Mouse (Mus musculus) kidney, adult 2 months (tissue): Measurements from ENCODE around the gene Kmt5b. TPM values are rescaled to one million over a fixed set of nuclear protein-coding genes. Genes with fewer than 3 reads are reported as not detected.

Experiments
- DNase-seq: peaks from one replicate; pipeline ENCODE4 v3.0.0; 2021
- H3K27ac ChIP-seq: fragments of 200-500 bp; 2 replicates; pipeline ENCODE4 v1.5.1; 2012; ENCODE audit warnings: low read depth, low read length, control low read depth, inconsistent platforms; ENCODE audit not compliant: insufficient read depth
- H3K27me3 ChIP-seq: fragments of 200-500 bp; replicated peaks from 2 replicates; pipeline ENCODE4 v1.6.1; 2012; ENCODE audit warnings: mild to moderate bottlenecking, moderate library complexity, low read length, inconsistent platforms; ENCODE audit not compliant: control insufficient read depth, insufficient read depth
- H3K36me3 ChIP-seq: fragments of 200-500 bp; 2 replicates; pipeline ENCODE4 v1.6.1; 2012; ENCODE audit warnings: mild to moderate bottlenecking, moderate library complexity, low read length, inconsistent platforms; ENCODE audit not compliant: control insufficient read depth, insufficient read depth
- H3K4me1 ChIP-seq: fragments of 200-500 bp; 2 replicates; pipeline ENCODE4 v1.6.1; 2011; ENCODE audit warnings: low read length; ENCODE audit not compliant: control insufficient read depth, insufficient read depth
- H3K4me3 ChIP-seq: fragments of 200-500 bp; 2 replicates; pipeline ENCODE4 v1.5.1; 2011; ENCODE audit warnings: mild to moderate bottlenecking, low read depth, low read length, control low read depth; ENCODE audit not compliant: insufficient read depth
- CTCF ChIP-seq: fragments of 200-500 bp; conservative IDR thresholded peaks from 2 replicates; pipeline ENCODE4 v1.5.1; 2011; ENCODE audit warnings: low read depth, mild to moderate bottlenecking, control low read depth, low read length, moderate library complexity, mixed read lengths; ENCODE audit not compliant: insufficient read depth, insufficient read length
- POLR2A ChIP-seq: fragments of 200-500 bp; IDR thresholded peaks from one replicate; pipeline ENCODE4 v1.6.1; 2011; ENCODE audit warnings: low read depth, low read length, control low read depth
- WGBS: fragments of 180-500 bp; shearing (Covaris S2); methylation state at CpG from one replicate; pipeline ENCODE4 v1.1.7; 2018; 5-methylcytosine and 5-hydroxymethylcytosine counted together
- polyA plus RNA-seq: library from polyadenylated mRNA; depleted of rRNA; stranded (reverse); fragments of >200 nt; gene quantifications from 2 replicates; pipeline ENCODE4 v1.2.3, GENCODE M21; 2012; rRNA removed

Kmt5b gene
- polyA plus RNA-seq, 1 experiment = 12.6 TPM

- H3K27me3 ChIP-seq = no peaks in the 10 kb centered on the region
- TF ChIP-seq CTCF = no peak
- TF ChIP-seq POLR2A = no peak
- 31% methylated on average over 6 of the region's 6 CpGs for WGBS
- no peak overlapping the region for H3K4me3 ChIP-seq
- peak overlapping the region; percentile 36 for H3K27ac ChIP-seq
- H3K36me3 ChIP-seq = no peaks in the 10 kb centered on the region
- peaks cover 26% of the 10 kb centered on the region for H3K4me1 ChIP-seq
- peak; percentile 82 for DNase-seq
Observed at GRCm38 (mm10) chr19:3855091-3855490, 87.9 kb downstream of the Kmt5b start.

DNA sequence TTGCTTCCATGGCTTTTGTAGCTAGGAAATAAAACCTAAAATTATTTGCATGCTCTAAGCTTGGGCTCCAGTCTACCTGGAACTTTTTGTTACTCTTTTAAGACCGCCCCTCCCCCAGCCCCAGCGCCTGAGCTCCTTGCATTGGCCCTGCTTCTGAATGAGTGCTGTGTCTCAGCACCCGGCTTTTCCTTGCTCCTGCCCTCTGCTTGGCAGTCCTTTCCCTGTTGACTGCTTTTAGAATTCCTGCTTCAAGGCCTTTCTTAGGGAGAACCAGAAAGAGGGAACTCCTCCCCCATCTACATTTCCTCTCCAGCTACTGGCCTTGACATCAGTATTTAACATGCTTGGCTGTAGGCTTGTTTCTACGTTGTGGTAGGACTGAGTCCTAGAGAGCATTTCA lies 88.4 kb downstream of the Kmt5b start:
- TF ChIP-seq POLR2A = no peak
- TF ChIP-seq CTCF = no peak
- Histone ChIP-seq H3K36me3 (no peaks in the 10 kb centered on the region), H3K27ac (peak overlapping the region; percentile 36; the same call in 1 of the 2 replicates), H3K4me1 (peaks cover 25% of the 10 kb centered on the region), H3K27me3 (no peaks in the 10 kb centered on the region), H3K4me3 (no peak overlapping the region)
- 23% methylated on average over 4 of the region's 4 CpGs for WGBS
- peak; percentile 45 for DNase-seq

DNA sequence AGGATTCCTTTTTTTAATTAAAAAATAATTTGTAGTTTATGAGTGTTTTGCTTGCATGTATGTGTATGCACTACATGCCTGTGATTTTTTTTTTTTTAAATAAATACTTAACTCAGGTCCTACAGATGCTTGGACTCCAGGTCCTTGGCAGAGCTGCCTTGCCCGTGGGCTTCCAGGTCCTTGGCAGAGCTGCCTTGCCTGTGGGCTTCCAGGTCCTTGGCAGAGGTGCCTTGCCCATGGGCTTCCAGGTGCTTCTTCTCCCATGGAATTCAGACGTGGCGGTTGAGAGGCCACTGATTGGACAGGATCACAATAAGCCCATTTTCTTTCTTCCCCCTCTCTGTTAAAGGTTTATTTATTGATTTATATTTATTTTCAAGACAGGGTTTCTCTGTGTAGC lies 90.0 kb downstream of the Kmt5b start:
- H3K36me3 ChIP-seq = no peaks in the 10 kb centered on the region; the same call in 1 of the 2 replicates
- TF ChIP-seq POLR2A = no peak
- no peak overlapping the region for H3K4me3 ChIP-seq
- 40% methylated on average over 3 of the region's 3 CpGs for WGBS
- no peak overlapping the region for H3K27ac ChIP-seq
- DNase-seq = peak; percentile 23
- H3K4me1 ChIP-seq = peaks cover 21% of the 10 kb centered on the region
- H3K27me3 ChIP-seq = no peaks in the 10 kb centered on the region

GRCm38 (mm10) chr19:3862713-3863112 lies 95.5 kb downstream of the Kmt5b start:
- WGBS = 70% methylated on average over 2 of the region's 2 CpGs
- no peaks in the 10 kb centered on the region for H3K27me3 ChIP-seq
- H3K27ac ChIP-seq = no peak overlapping the region
- no peaks in the 10 kb centered on the region; the same call in 1 of the 2 replicates for H3K36me3 ChIP-seq
- peaks cover 6% of the 10 kb centered on the region; the same call in 1 of the 2 replicates for H3K4me1 ChIP-seq
- H3K4me3 ChIP-seq = no peak overlapping the region
- TF ChIP-seq CTCF (no peak), POLR2A (no peak)
- DNase-seq = no peak

- 74% methylated on average over 2 of the region's 2 CpGs for WGBS
- no peak for DNase-seq
Observed at GRCm38 (mm10) chr19:3864960-3865359, 97.7 kb downstream of the Kmt5b start.

More at GRCm38 (mm10) chr19:3864960-3865359, 97.7 kb downstream of the Kmt5b start:
- Histone ChIP-seq H3K4me3 (no peak overlapping the region), H3K27ac (no peak overlapping the region), H3K36me3 (no peaks in the 10 kb centered on the region; the same call in 1 of the 2 replicates), H3K27me3 (no peaks in the 10 kb centered on the region), H3K4me1 (peaks cover 5% of the 10 kb centered on the region; the same call in 1 of the 2 replicates)
- TF ChIP-seq CTCF (peak; percentile 28; the same call in 1 of the 2 replicates), POLR2A (no peak)

Other genes starting within 250 kb of the Kmt5b start
- gene Ppp6r3, start 191.7 kb upstream of the Kmt5b start, polyA plus RNA-seq = 52.5 and 58.5 TPM in 2 replicates
- gene Lrp5, start 80.9 kb upstream of the Kmt5b start, polyA plus RNA-seq = 33.9 and 34.2 TPM in 2 replicates
- gene 1810055G02Rik, start 59.1 kb upstream of the Kmt5b start, polyA plus RNA-seq = 18.8 and 23.3 TPM in 2 replicates
- gene Chka, start 84.4 kb downstream of the Kmt5b start, polyA plus RNA-seq = 65.0 and 72.0 TPM in 2 replicates
- gene Tcirg1, start 139.7 kb downstream of the Kmt5b start, polyA plus RNA-seq = 69.2 and 71.2 TPM in 2 replicates
- gene Ndufs8, start 145.4 kb downstream of the Kmt5b start, polyA plus RNA-seq = 678 and 742 TPM in 2 replicates
- gene Aldh3b1, start 162.4 kb downstream of the Kmt5b start, polyA plus RNA-seq = 17.4 and 19.4 TPM in 2 replicates
- gene Unc93b1, start 167.8 kb downstream of the Kmt5b start, polyA plus RNA-seq = 52.3 and 55.7 TPM in 2 replicates
- 4.7 and 9.2 TPM in 2 replicates for gene Aldh3b3, start 191.2 kb downstream of the Kmt5b start, polyA plus RNA-seq
- gene Aldh3b2, start 204.9 kb downstream of the Kmt5b start, polyA plus RNA-seq = 2.6 and 3.9 TPM in 2 replicates
- 1,670 and 2,218 TPM in 2 replicates for gene Acy3, start 219.1 kb downstream of the Kmt5b start, polyA plus RNA-seq
- 0.31 and 0.75 TPM in 2 replicates for gene Tbx10, start 225.3 kb downstream of the Kmt5b start, polyA plus RNA-seq
- gene Nudt8, start 233.2 kb downstream of the Kmt5b start, polyA plus RNA-seq = 19.9 and 20.9 TPM in 2 replicates
- gene Gm49405, start 233.2 kb downstream of the Kmt5b start, polyA plus RNA-seq = 1.2 and 1.7 TPM in 2 replicates
- 5.1 and 5.5 TPM in 2 replicates for gene Doc2g, start 235.9 kb downstream of the Kmt5b start, polyA plus RNA-seq
- 471 and 532 TPM in 2 replicates for gene Ndufv1, start 245.4 kb downstream of the Kmt5b start, polyA plus RNA-seq